Mouse (Mus musculus) thymus, postnatal 36 days (tissue): ENCODE results near the gene Rfc4.
"Not testable (repeated sequence)": the region's sequence is repeated elsewhere in the genome, so short reads cannot be mapped to it uniquely, and the experiment has no call there.

Experiments used
- DNase-seq, 2 experiments: peaks; one replicate each; pipeline ENCODE4 v3.0.0; 2022; ENCODE audit warnings: mixed read lengths in 2 of 2

The Rfc4 gene

GRCm38 (mm10) chr16:23100099-23100575 lies 27.4 kb downstream of the Rfc4 start:
- DNase-seq = no peak

- DNase-seq = no peak
These were observed 27.9 kb downstream of the Rfc4 start for GRCm38 (mm10) chr16:23099632-23100031.

GRCm38 (mm10) chr16:23098105-23098452 lies 29.5 kb downstream of the Rfc4 start:
- not testable (repeated sequence) for DNase-seq

GRCm38 (mm10) chr16:23097290-23098104 lies 30.0 kb downstream of the Rfc4 start:
- DNase-seq = not testable (repeated sequence)

GRCm38 (mm10) chr16:23096886-23097285 lies 30.7 kb downstream of the Rfc4 start:
- DNase-seq = not testable (repeated sequence)

GRCm38 (mm10) chr16:23095581-23095980 lies 32.0 kb downstream of the Rfc4 start:
- DNase-seq = not testable (repeated sequence)

GRCm38 (mm10) chr16:23094136-23094535 lies 33.4 kb downstream of the Rfc4 start:
- DNase-seq = no peak

- DNase-seq = no peak
These were observed 34.1 kb downstream of the Rfc4 start for GRCm38 (mm10) chr16:23093321-23093953.

- DNase-seq = not testable (repeated sequence)
These were observed 36.2 kb downstream of the Rfc4 start for GRCm38 (mm10) chr16:23091345-23091744.

GRCm38 (mm10) chr16:23088491-23088890 lies 39.0 kb downstream of the Rfc4 start:
- DNase-seq = not testable (repeated sequence)

- not testable (repeated sequence) for DNase-seq
These were observed 39.8 kb downstream of the Rfc4 start for GRCm38 (mm10) chr16:23087712-23088111.

GRCm38 (mm10) chr16:23087159-23087558 lies 40.4 kb downstream of the Rfc4 start:
- not testable (repeated sequence) for DNase-seq

- DNase-seq = not testable (repeated sequence)
These were observed 50.0 kb downstream of the Rfc4 start for GRCm38 (mm10) chr16:23077516-23077915.
